Mouse (Mus musculus) gastrocnemius, adult 2 months (tissue): Measurements from ENCODE around the gene Gpr157. TPM values are rescaled to one million over a fixed set of nuclear protein-coding genes. Genes with fewer than 3 reads are reported as not detected.
A peak's percentile ranks its signal among the peaks of the same experiment; 100 is the strongest.
"Not testable (repeated sequence)": the region's sequence is repeated elsewhere in the genome, so short reads cannot be mapped to it uniquely, and the experiment has no call there.

Experiments
- DNase-seq: peaks from one replicate; pipeline ENCODE4 v3.0.0; 2022
- H3K27ac ChIP-seq: fragments of 200-600 bp; 2 replicates; pipeline ENCODE4 v1.8.1; 2022; ENCODE audit warnings: mild to moderate bottlenecking
- H3K4me3 ChIP-seq: fragments of 200-600 bp; 2 replicates; pipeline ENCODE4 v1.8.1; 2022; ENCODE audit warnings: mild to moderate bottlenecking, moderate library complexity
- CTCF ChIP-seq: fragments of 200-600 bp; IDR thresholded peaks from 2 replicates; pipeline ENCODE4 v1.8.1; 2022; ENCODE audit warnings: antibody characterized with exemption, mild to moderate bottlenecking, moderate library complexity
- intact Hi-C: fragments of 180-260 bp; cut with DNase I; formaldehyde crosslinking; loops from one replicate; pipeline ENCODE4 v1.15.1; 2025
- long read RNA-seq, 2 experiments: library from polyadenylated mRNA; stranded (forward); transcript quantifications; one replicate each; pipeline ENCODE4 v2.0.0; 2021
- total RNA-seq, 2 experiments: library from RNA; stranded (reverse); gene quantifications; 2 replicates each; pipeline ENCODE4 v1.2.3; 2021

Gene Gpr157
- total RNA-seq: 10 to 100 TPM; 41.7 to 51.3 TPM
- long read RNA-seq, experiment 1, full-length matches to known transcripts: 26 of 31 reads
- long read RNA-seq, experiment 1, partial matches to known transcripts: 4 of 31 reads
- long read RNA-seq, experiment 1, other reads (novel, unspliced or antisense): 1 of 31 reads
- long read RNA-seq, experiment 2, full-length matches to known transcripts: 23 of 34 reads
- long read RNA-seq, experiment 2, partial matches to known transcripts: 2 of 34 reads
- long read RNA-seq, experiment 2, other reads (novel, unspliced or antisense): 9 of 34 reads

GRCm38 (mm10) chr4:150087161-150087889, at the start of gene Gpr157:
Gene Gpr157 (plus strand): TSS chr4:150087365.
- peak; percentile 57 for TF ChIP-seq CTCF
- peak; percentile 96 for DNase-seq
- H3K27ac ChIP-seq: peak within 1 kb of the TSS; percentile 98
- intact Hi-C loops: no loop called here
- H3K4me3 ChIP-seq: peak within 1 kb of the TSS; percentile 76

- DNase-seq: no peak
- intact Hi-C loops: no loop called here
- H3K27ac ChIP-seq: no peak overlapping the region
Measured at GRCm38 (mm10) chr4:150038533-150038932, 48.6 kb upstream of the Gpr157 start.

GRCm38 (mm10) chr4:150040003-150040581, 47.1 kb upstream of the Gpr157 start:
- H3K27ac ChIP-seq: no peak overlapping the region
- intact Hi-C loops: no loop called here
- no peak for TF ChIP-seq CTCF
- no peak for DNase-seq
- H3K4me3 ChIP-seq: no peak overlapping the region

More at GRCm38 (mm10) chr4:150038533-150038932, 48.6 kb upstream of the Gpr157 start:
- H3K4me3 ChIP-seq: no peak overlapping the region
- no peak for TF ChIP-seq CTCF

- H3K27ac ChIP-seq, intact Hi-C loops, H3K4me3 ChIP-seq, DNase-seq: not testable (repeated sequence)
Measured at GRCm38 (mm10) chr4:150040856-150041255, 46.3 kb upstream of the Gpr157 start.

GRCm38 (mm10) chr4:150041346-150042110, 45.6 kb upstream of the Gpr157 start:
- intact Hi-C loops: no loop called here
- no peak for TF ChIP-seq CTCF

GRCm38 (mm10) chr4:150043591-150043990, 43.6 kb upstream of the Gpr157 start:
- intact Hi-C loops: no loop called here
- no peak for DNase-seq
- Histone ChIP-seq H3K27ac (no peak overlapping the region), H3K4me3 (no peak overlapping the region)
- TF ChIP-seq CTCF: no peak

More at GRCm38 (mm10) chr4:150041346-150042110, 45.6 kb upstream of the Gpr157 start:
- H3K4me3 ChIP-seq: no peak overlapping the region
- H3K27ac ChIP-seq: no peak overlapping the region
- no peak for DNase-seq

- intact Hi-C loops: no loop called here
- TF ChIP-seq CTCF: no peak
- Histone ChIP-seq H3K4me3 (peak overlapping the region; percentile 74), H3K27ac (peak overlapping the region; percentile 71)
- peak; percentile 63 for DNase-seq
Measured at GRCm38 (mm10) chr4:150048038-150048437, 39.1 kb upstream of the Gpr157 start.

- peak; percentile 38 for DNase-seq
- peak overlapping the region; percentile 71 for H3K27ac ChIP-seq
- intact Hi-C loops: no loop called here
- no peak for TF ChIP-seq CTCF
- H3K4me3 ChIP-seq: peak overlapping the region; percentile 74
Measured at GRCm38 (mm10) chr4:150048478-150049156, 38.5 kb upstream of the Gpr157 start.

- H3K27ac ChIP-seq: peak overlapping the region; percentile 71
- no peak for TF ChIP-seq CTCF
- intact Hi-C loops: no loop called here
- DNase-seq: no peak
- peak overlapping the region; percentile 74 for H3K4me3 ChIP-seq
Measured at GRCm38 (mm10) chr4:150049157-150049513, 38.0 kb upstream of the Gpr157 start.

- DNase-seq: no peak
- intact Hi-C loops: no loop called here
- peak overlapping the region; percentile 74; the same call in 1 of the 2 replicates for H3K4me3 ChIP-seq
- TF ChIP-seq CTCF: no peak
- no peak overlapping the region for H3K27ac ChIP-seq
Measured at GRCm38 (mm10) chr4:150049564-150050226, 37.5 kb upstream of the Gpr157 start.

GRCm38 (mm10) chr4:150051514-150051913, 35.7 kb upstream of the Gpr157 start:
- no peak for TF ChIP-seq CTCF
- no peak overlapping the region for H3K4me3 ChIP-seq
- intact Hi-C loops: no loop called here
- DNase-seq: no peak
- no peak overlapping the region for H3K27ac ChIP-seq
